In the genomic region with DNA sequence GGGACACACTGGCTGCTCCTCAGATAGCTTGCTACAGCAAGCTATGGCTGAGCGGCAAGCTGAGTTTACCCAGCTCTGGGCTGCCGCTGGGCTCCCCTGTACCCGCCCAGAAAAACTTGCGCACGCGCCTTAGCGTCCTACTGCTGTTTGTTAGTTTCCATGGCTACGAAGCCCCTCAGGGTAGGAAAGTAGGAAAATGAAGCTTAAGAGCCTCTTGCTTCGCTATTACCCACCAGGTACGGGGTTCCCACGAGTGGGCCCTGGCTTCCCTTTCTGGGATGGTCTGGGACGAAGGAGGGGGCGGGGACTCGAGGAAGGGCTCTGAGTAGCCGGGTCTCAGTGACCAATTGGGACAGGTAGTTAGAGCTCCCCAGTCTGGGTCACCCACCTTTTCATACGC, we compare ENCODE assay signal across 9 mouse cellular contexts. TPM values are rescaled to one million over a fixed set of nuclear protein-coding genes. Genes with fewer than 3 reads are reported as not detected.
A peak's percentile ranks its signal among the peaks of the same experiment; 100 is the strongest.
DNase-seq lines count a peak whose midpoint lies in the region; ATAC-seq lines count a peak whose summit lies in the region.
"Had no signal": no experiment of that assay in that cellular context is flagged by ENCODE, and none has a peak within 500 bp of the region (broad histone marks: within the 10 kb centered on the region; RNA-seq: fewer than 3 reads in every experiment).

A gene (plus strand): TSS at position 150 of the 400 bp plus-strand sequence.

- under 1% methylated on average over 16 of the region's 16 CpGs for WGBS in hindbrain, embryonic 14.5 days

- H3K27me3 ChIP-seq in hindbrain, embryonic 14.5 days (ENCODE audit: control insufficient read depth, insufficient read depth, low read length) = no peaks in the 10 kb centered on the region

- peak within 1 kb of the TSS; percentile 37 for H3K4me3 ChIP-seq in hindbrain, embryonic 14.5 days (replicated peaks; ENCODE audit: low read length)

- no peak within 1 kb of the TSS for H3K27ac ChIP-seq in hindbrain, embryonic 14.5 days
- H3K27ac ChIP-seq: macrophage had no signal

- no peaks in the 10 kb centered on the region for H3K36me3 ChIP-seq in hindbrain, embryonic 14.5 days (replicated peaks; ENCODE audit: control insufficient read depth, insufficient read depth)

- H3K4me2 ChIP-seq in hindbrain, embryonic 14.5 days (replicated peaks) = peak within 1 kb of the TSS; percentile 63

- H3K9ac ChIP-seq in hindbrain, embryonic 14.5 days = peak within 1 kb of the TSS; percentile 47

- H3K9me3 ChIP-seq in hindbrain, embryonic 14.5 days (ENCODE audit: control insufficient read depth, low read length) = no peaks in the 10 kb centered on the region

- ATAC-seq in frontal cortex, adult (ENCODE audit: low TSS enrichment) = peak; percentile 98
- peak; percentile 96 for ATAC-seq in hindbrain, embryonic 14.5 days (ENCODE audit: low FRiP score)

- DNase-seq in adrenal gland, adult (ENCODE audit: inconsistent age in 2 of 2, low spot score in 1 of 2) = peak; percentile 58 to 83
- DNase-seq in c-Kit-positive CD71-positive TER-119-positive erythroid progenitor cells, embryonic 14.5 days (ENCODE audit: low spot score) = peak; percentile 6
- DNase-seq in hindbrain, embryonic 14.5 days (ENCODE audit: low spot score) = peak; percentile 95
- peak; percentile 33 to 61 for DNase-seq in layer of hippocampus, postnatal 25 days (ENCODE audit: extremely low spot score in 1 of 2, low spot score in 1 of 2)
- DNase-seq in lung, postnatal 14 days = peak; percentile 59
- DNase-seq in right cerebral cortex, adult 2 months (ENCODE audit: low spot score in 2 of 2) = peak; percentile 59 to 63
- no peak for DNase-seq in spleen, postnatal 36 days (ENCODE audit: low spot score in 2 of 2)

- H3K4me1 ChIP-seq in hindbrain, embryonic 14.5 days (replicated peaks; ENCODE audit: control insufficient read depth, insufficient read depth, low read length) = no peaks in the 10 kb centered on the region

RNA-seq across cellular contexts. Expression of the gene that starts here (rescaled TPM):
- 1.2 and 2.0 TPM in 2 replicates for polyA plus RNA-seq in hindbrain, embryonic 14.5 days (2014; fragmentation: Nextera tagmentation; extraction: Ambion mirVana)
- total RNA-seq in layer of hippocampus, postnatal 25 days (2021) = under 1 TPM; 0.42 to 0.52 TPM
- polyA plus RNA-seq: macrophage had no signal

Comparison
In these comparisons a context has a peak if more than half of its experiments do, and no peak if none do; other contexts are left out.
1. Peak in DNase-seq in layer of hippocampus, postnatal 25 days; RNA of the gene not detected or under 1 TPM.
2. DNase-seq: peak in adrenal gland, adult (2 of 2), c-Kit-positive CD71-positive TER-119-positive erythroid progenitor cells, embryonic 14.5 days (single experiment), hindbrain, embryonic 14.5 days (single experiment), lung, postnatal 14 days (single experiment) and right cerebral cortex, adult 2 months (2 of 2); none in spleen, postnatal 36 days (0 of 2).